Comparison of ENCODE assay signal across 18 mouse cellular contexts in genomic region chr19:46899871-46900270, GRCm38 (mm10).
DNase-seq lines count a peak whose midpoint lies in the region; ATAC-seq lines count a peak whose summit lies in the region.
"Had no signal": no experiment of that assay in that cellular context is flagged by ENCODE, and none has a peak within 500 bp of the region (broad histone marks: within the 10 kb centered on the region; RNA-seq: fewer than 3 reads in every experiment).

No protein-coding gene starts in this region.

- 42% methylated on average over 5 of the region's 5 CpGs for WGBS in heart, embryonic 13.5 days
- WGBS in intestine, embryonic 16.5 days = 71% methylated on average over 5 of the region's 5 CpGs

- no peaks in the 10 kb centered on the region for H3K27me3 ChIP-seq in heart, embryonic 13.5 days (replicated peaks)
- H3K27me3 ChIP-seq in intestine, embryonic 16.5 days (replicated peaks; ENCODE audit: control insufficient read depth, insufficient read depth, low read length) = no peaks in the 10 kb centered on the region
- H3K27me3 ChIP-seq: hindbrain, embryonic 12.5 days; liver, embryonic 15.5 days; stomach, embryonic 15.5 days had no signal

- peaks cover 51% of the 10 kb centered on the region for H3K36me3 ChIP-seq in heart, embryonic 13.5 days
- H3K36me3 ChIP-seq in intestine, embryonic 16.5 days (ENCODE audit: control insufficient read depth, insufficient read depth, low read length) = peaks cover 13% of the 10 kb centered on the region

- ATAC-seq in heart, embryonic 13.5 days (ENCODE audit: extremely low read depth, insufficient number of reproducible peaks, low FRiP score, low TSS enrichment) = no peak
- ATAC-seq in erythroid progenitor cell, adult 5-6 weeks (replicated peaks; ENCODE audit: low FRiP score, poor library complexity, severe bottlenecking) = no peak
- ATAC-seq in intestine, embryonic 16.5 days = no peak
- ATAC-seq: CD4-positive, CD25-positive, alpha-beta regulatory T cell, adult 4 months; forebrain, embryonic 14.5 days; intestine, postnatal 0 days had no signal

- H3K4me2 ChIP-seq in heart, embryonic 13.5 days = no peak overlapping the region
- no peak overlapping the region for H3K4me2 ChIP-seq in intestine, embryonic 16.5 days (ENCODE audit: low read depth, low read length)
- H3K4me2 ChIP-seq: hindbrain, embryonic 12.5 days; liver, embryonic 15.5 days; stomach, embryonic 15.5 days had no signal

- no peak for DNase-seq in heart, postnatal 4 days
- DNase-seq in 3T3-L1 (ENCODE audit: low read depth, low spot score) = peak; percentile 72
- DNase-seq in NIH3T3 (ENCODE audit: low read depth) = peak; percentile 71
- DNase-seq: embryo, embryonic 11 days; left cerebral cortex, postnatal 4 days; right cerebral cortex, adult 18-20 months; spleen, adult 18-20 months; thymus, postnatal 25 days had no signal

- H3K27ac ChIP-seq in heart, embryonic 13.5 days (replicated peaks) = peak overlapping the region; percentile 16; the same call in 1 of the 2 replicates
- 0 out of 2 replicates have a peak overlapping the region, but pooled peaks have one; percentile 19 for H3K27ac ChIP-seq in brown adipose tissue, adult 24 weeks (replicated peaks; ENCODE audit: low read depth, low read length)
- no peak overlapping the region for H3K27ac ChIP-seq in intestine, embryonic 16.5 days (ENCODE audit: low read length)
- H3K27ac ChIP-seq: hindbrain, embryonic 12.5 days; stomach, embryonic 15.5 days had no signal

- H3K4me3 ChIP-seq in heart, embryonic 13.5 days = no peak overlapping the region
- H3K4me3 ChIP-seq in brown adipose tissue, adult 24 weeks (ENCODE audit: insufficient read depth, low read depth, low read length) = no peak overlapping the region
- no peak overlapping the region for H3K4me3 ChIP-seq in intestine, embryonic 16.5 days (ENCODE audit: low read length)
- H3K4me3 ChIP-seq: hindbrain, embryonic 12.5 days; liver, embryonic 15.5 days; stomach, embryonic 15.5 days had no signal

- H3K4me1 ChIP-seq in heart, embryonic 13.5 days = peaks cover 22% of the 10 kb centered on the region
- peaks cover 6% of the 10 kb centered on the region; the same call in 1 of the 2 replicates for H3K4me1 ChIP-seq in brown adipose tissue, adult 24 weeks (ENCODE audit: control insufficient read depth, insufficient read depth, insufficient read length, low read length)
- no peaks in the 10 kb centered on the region for H3K4me1 ChIP-seq in intestine, embryonic 16.5 days (ENCODE audit: control insufficient read depth, insufficient read depth, low read length)
- H3K4me1 ChIP-seq: hindbrain, embryonic 12.5 days; stomach, embryonic 15.5 days had no signal

- H3K9me3 ChIP-seq in heart, embryonic 13.5 days = 0 out of 2 replicates have a peak, but pooled peaks cover 5% of the 10 kb centered on the region
- peaks cover 5% of the 10 kb centered on the region; the same call in 1 of the 2 replicates for H3K9me3 ChIP-seq in intestine, embryonic 16.5 days (ENCODE audit: control insufficient read depth, low read length)
- H3K9me3 ChIP-seq: stomach, embryonic 15.5 days had no signal

- no peak overlapping the region for H3K9ac ChIP-seq in heart, embryonic 13.5 days
- no peak overlapping the region for H3K9ac ChIP-seq in intestine, embryonic 16.5 days (ENCODE audit: low read depth, low read length)
- H3K9ac ChIP-seq: hindbrain, embryonic 12.5 days; liver, embryonic 15.5 days; stomach, embryonic 15.5 days had no signal
